Mouse (Mus musculus): ENCODE measurements around the gene Kremen1.

DNA sequence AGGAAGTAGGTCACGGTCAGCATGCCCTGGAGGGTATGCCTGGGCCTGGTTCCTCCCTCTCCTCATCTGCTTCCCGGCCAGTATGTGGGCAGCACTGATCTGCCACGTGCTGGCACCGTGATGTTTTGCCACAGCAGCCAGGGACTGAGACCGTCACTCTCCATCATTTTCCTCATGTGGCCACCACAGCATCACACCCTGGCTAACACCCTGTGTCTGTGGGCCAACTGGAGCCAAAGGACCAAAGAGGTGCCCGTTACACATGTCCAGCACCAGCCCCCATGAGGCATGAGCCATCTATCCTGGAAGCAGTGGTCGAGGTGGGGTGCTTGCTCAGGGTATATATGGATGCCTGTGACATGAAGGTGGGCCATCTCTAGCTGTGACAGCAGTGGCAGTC, 86.2 kb downstream of the Kremen1 start:
- no peak for TF ChIP-seq CTCF (IDR thresholded peaks at IDR 0.05; ENCODE audit: low read depth)
- no peak for TF ChIP-seq EP300 (IDR thresholded peaks at IDR 0.05; ENCODE audit: low read depth)

Data from heart, postnatal 0 days (tissue).